Mouse (Mus musculus): ENCODE results near the gene Lhpp. TPM values are rescaled to one million over a fixed set of nuclear protein-coding genes. Genes with fewer than 3 reads are reported as not detected.

The Lhpp gene
- polyA plus RNA-seq, 1 experiment from 2014 or later: 46.6 TPM

- H3K9me3 ChIP-seq (ENCODE audit: control insufficient read depth, low read length): no peaks in the 10 kb centered on the region
- H3K27ac ChIP-seq: no peak overlapping the region
- 86% methylated on average over 3 of the region's 3 CpGs for WGBS
- H3K9ac ChIP-seq: no peak overlapping the region
- H3K4me2 ChIP-seq (replicated peaks): no peak overlapping the region
- no peaks in the 10 kb centered on the region for H3K36me3 ChIP-seq (replicated peaks; ENCODE audit: control insufficient read depth, insufficient read depth)
- no peak overlapping the region for H3K4me3 ChIP-seq (replicated peaks; ENCODE audit: low read length)
- DNase-seq (ENCODE audit: low spot score) (no peak), ATAC-seq (ENCODE audit: low FRiP score) (no peak)
- H3K4me1 ChIP-seq (replicated peaks; ENCODE audit: control insufficient read depth, insufficient read depth, low read length): no peaks in the 10 kb centered on the region
- no peaks in the 10 kb centered on the region for H3K27me3 ChIP-seq (ENCODE audit: control insufficient read depth, insufficient read depth, low read length)
Measured at GRCm38 (mm10) chr7:132702024-132702423, 91.6 kb downstream of the Lhpp start.

GRCm38 (mm10) chr7:132702492-132703070 is 92.1 kb downstream of the Lhpp start:
- Histone ChIP-seq H3K9me3 (ENCODE audit: control insufficient read depth, low read length) (no peaks in the 10 kb centered on the region), H3K9ac (no peak overlapping the region), H3K4me3 (replicated peaks; ENCODE audit: low read length) (no peak overlapping the region), H3K36me3 (replicated peaks; ENCODE audit: control insufficient read depth, insufficient read depth) (no peaks in the 10 kb centered on the region), H3K4me2 (replicated peaks) (no peak overlapping the region), H3K27ac (no peak overlapping the region), H3K4me1 (replicated peaks; ENCODE audit: control insufficient read depth, insufficient read depth, low read length) (no peaks in the 10 kb centered on the region), H3K27me3 (ENCODE audit: control insufficient read depth, insufficient read depth, low read length) (no peaks in the 10 kb centered on the region)
- DNase-seq (ENCODE audit: low spot score) (no peak), ATAC-seq (ENCODE audit: low FRiP score) (no peak)
- 81% methylated on average over 5 of the region's 5 CpGs for WGBS

- ATAC-seq (ENCODE audit: low FRiP score) (no peak), DNase-seq (ENCODE audit: low spot score) (no peak)
- H3K36me3 ChIP-seq (replicated peaks; ENCODE audit: control insufficient read depth, insufficient read depth): no peaks in the 10 kb centered on the region
- H3K9ac ChIP-seq: no peak overlapping the region
- no peaks in the 10 kb centered on the region for H3K4me1 ChIP-seq (replicated peaks; ENCODE audit: control insufficient read depth, insufficient read depth, low read length)
- 90% methylated on average over 9 of the region's 9 CpGs for WGBS
- H3K27ac ChIP-seq: no peak overlapping the region
- no peaks in the 10 kb centered on the region for H3K9me3 ChIP-seq (ENCODE audit: control insufficient read depth, low read length)
- H3K4me2 ChIP-seq (replicated peaks): no peak overlapping the region
- H3K27me3 ChIP-seq (ENCODE audit: control insufficient read depth, insufficient read depth, low read length): no peaks in the 10 kb centered on the region
- no peak overlapping the region for H3K4me3 ChIP-seq (replicated peaks; ENCODE audit: low read length)
Measured at GRCm38 (mm10) chr7:132703515-132704309, 93.3 kb downstream of the Lhpp start.

- no peak overlapping the region for H3K9ac ChIP-seq
- no peaks in the 10 kb centered on the region for H3K9me3 ChIP-seq (ENCODE audit: control insufficient read depth, low read length)
- no peaks in the 10 kb centered on the region for H3K27me3 ChIP-seq (ENCODE audit: control insufficient read depth, insufficient read depth, low read length)
- DNase-seq (ENCODE audit: low spot score) (no peak), ATAC-seq (ENCODE audit: low FRiP score) (no peak)
- no peak overlapping the region for H3K27ac ChIP-seq
- 91% methylated on average over 8 of the region's 8 CpGs for WGBS
- no peaks in the 10 kb centered on the region for H3K36me3 ChIP-seq (replicated peaks; ENCODE audit: control insufficient read depth, insufficient read depth)
- H3K4me1 ChIP-seq (replicated peaks; ENCODE audit: control insufficient read depth, insufficient read depth, low read length): no peaks in the 10 kb centered on the region
- no peak overlapping the region for H3K4me2 ChIP-seq (replicated peaks)
- no peak overlapping the region for H3K4me3 ChIP-seq (replicated peaks; ENCODE audit: low read length)
Measured at GRCm38 (mm10) chr7:132704310-132704875, 94.0 kb downstream of the Lhpp start.

- Histone ChIP-seq H3K4me1 (replicated peaks; ENCODE audit: control insufficient read depth, insufficient read depth, low read length) (no peaks in the 10 kb centered on the region), H3K9ac (no peak overlapping the region), H3K27me3 (ENCODE audit: control insufficient read depth, insufficient read depth, low read length) (no peaks in the 10 kb centered on the region), H3K36me3 (replicated peaks; ENCODE audit: control insufficient read depth, insufficient read depth) (no peaks in the 10 kb centered on the region), H3K4me3 (replicated peaks; ENCODE audit: low read length) (no peak overlapping the region), H3K27ac (no peak overlapping the region), H3K9me3 (ENCODE audit: control insufficient read depth, low read length) (no peaks in the 10 kb centered on the region), H3K4me2 (replicated peaks) (no peak overlapping the region)
- ATAC-seq (ENCODE audit: low FRiP score) (no peak), DNase-seq (ENCODE audit: low spot score) (no peak)
- 94% methylated on average over 7 of the region's 7 CpGs for WGBS
Measured at GRCm38 (mm10) chr7:132705130-132705529, 94.7 kb downstream of the Lhpp start.

- no peak overlapping the region for H3K9ac ChIP-seq
- peaks cover 14% of the 10 kb centered on the region; the same call in 1 of the 2 replicates for H3K36me3 ChIP-seq (replicated peaks; ENCODE audit: control insufficient read depth, insufficient read depth)
- H3K27me3 ChIP-seq (ENCODE audit: control insufficient read depth, insufficient read depth, low read length): no peaks in the 10 kb centered on the region
- H3K27ac ChIP-seq: 0 out of 2 replicates have a peak overlapping the region, but pooled peaks have one; percentile 27
- no peak for DNase-seq (ENCODE audit: low spot score)
- WGBS: 68% methylated on average over 9 of the region's 9 CpGs
- H3K4me2 ChIP-seq (replicated peaks): no peak overlapping the region
- no peaks in the 10 kb centered on the region for H3K9me3 ChIP-seq (ENCODE audit: control insufficient read depth, low read length)
- H3K4me1 ChIP-seq (replicated peaks; ENCODE audit: control insufficient read depth, insufficient read depth, low read length): peaks cover 33% of the 10 kb centered on the region
- H3K4me3 ChIP-seq (replicated peaks; ENCODE audit: low read length): no peak overlapping the region
- 0 out of 2 replicates have a peak, but pooled peaks have one; percentile 6 for ATAC-seq (ENCODE audit: low FRiP score)
Measured at GRCm38 (mm10) chr7:132711579-132711978, 101.1 kb downstream of the Lhpp start.

- WGBS: 39% methylated on average over 16 of the region's 16 CpGs
- H3K4me2 ChIP-seq (replicated peaks): no peak overlapping the region
- ATAC-seq (ENCODE audit: low FRiP score): peak; percentile 61; the same call in 1 of the 2 replicates
- no peak for DNase-seq (ENCODE audit: low spot score)
- no peaks in the 10 kb centered on the region for H3K9me3 ChIP-seq (ENCODE audit: control insufficient read depth, low read length)
- no peaks in the 10 kb centered on the region for H3K27me3 ChIP-seq (ENCODE audit: control insufficient read depth, insufficient read depth, low read length)
- peaks cover 14% of the 10 kb centered on the region; the same call in 1 of the 2 replicates for H3K36me3 ChIP-seq (replicated peaks; ENCODE audit: control insufficient read depth, insufficient read depth)
- peaks cover 33% of the 10 kb centered on the region for H3K4me1 ChIP-seq (replicated peaks; ENCODE audit: control insufficient read depth, insufficient read depth, low read length)
- 0 out of 2 replicates have a peak overlapping the region, but pooled peaks have one; percentile 31 for H3K9ac ChIP-seq
- 0 out of 2 replicates have a peak overlapping the region, but pooled peaks have one; percentile 27 for H3K27ac ChIP-seq
- no peak overlapping the region for H3K4me3 ChIP-seq (replicated peaks; ENCODE audit: low read length)
Measured at GRCm38 (mm10) chr7:132712044-132712708, 101.7 kb downstream of the Lhpp start.

GRCm38 (mm10) chr7:132712956-132713355 is 102.5 kb downstream of the Lhpp start:
- Histone ChIP-seq H3K27me3 (ENCODE audit: control insufficient read depth, insufficient read depth, low read length) (no peaks in the 10 kb centered on the region), H3K4me3 (replicated peaks; ENCODE audit: low read length) (no peak overlapping the region), H3K9me3 (ENCODE audit: control insufficient read depth, low read length) (no peaks in the 10 kb centered on the region), H3K9ac (no peak overlapping the region), H3K36me3 (replicated peaks; ENCODE audit: control insufficient read depth, insufficient read depth) (peaks cover 14% of the 10 kb centered on the region; the same call in 1 of the 2 replicates), H3K27ac (no peak overlapping the region; the same call in 1 of the 2 replicates), H3K4me1 (replicated peaks; ENCODE audit: control insufficient read depth, insufficient read depth, low read length) (peaks cover 33% of the 10 kb centered on the region), H3K4me2 (replicated peaks) (no peak overlapping the region)
- DNase-seq (ENCODE audit: low spot score): no peak
- no peak for ATAC-seq (ENCODE audit: low FRiP score)
- 88% methylated on average over 7 of the region's 7 CpGs for WGBS
